Mouse (Mus musculus): ENCODE results near the gene Cog5. TPM values are rescaled to one million over a fixed set of nuclear protein-coding genes. Genes with fewer than 3 reads are reported as not detected.

Cog5 gene
- total and polyA plus RNA-seq, 3 experiments: 34.8 to 42.7 (median 39.3) TPM

DNA sequence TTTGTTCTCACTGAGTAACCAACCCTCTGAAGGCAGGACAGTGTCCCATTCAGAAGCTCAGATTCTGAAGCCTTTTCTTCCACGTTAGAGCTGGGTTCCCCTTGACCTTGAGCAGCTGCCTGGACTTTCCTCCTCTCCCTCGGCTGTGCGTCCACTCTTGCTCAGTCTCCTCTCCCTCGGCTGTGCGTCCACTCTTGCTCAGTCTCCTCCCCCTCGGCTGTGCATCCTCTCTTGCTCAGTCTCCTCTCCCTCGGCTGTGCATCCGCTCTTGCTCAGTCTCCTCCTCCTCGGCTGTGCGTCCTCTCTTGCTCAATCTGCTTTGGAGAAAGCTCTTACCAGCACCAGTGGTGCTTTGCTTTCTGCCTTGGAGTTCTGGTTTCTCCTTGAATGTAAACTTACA lies 171.2 kb downstream of the Cog5 start:
- Histone ChIP-seq H3K27ac (ENCODE audit: insufficient read depth, low read depth) (no peak overlapping the region), H3K4me2 (ENCODE audit: insufficient read depth, low read depth, poor library complexity, severe bottlenecking) (no peak overlapping the region), H3K36me3 (replicated peaks in 1 of 2; ENCODE audit: control insufficient read depth in 1 of 2, insufficient read depth in 1 of 2, low read length in 1 of 2) (peaks cover 2 to 33% of the 10 kb centered on the region in 2 experiments), H3K79me2 (replicated peaks; ENCODE audit: control insufficient read depth, extremely low read depth, insufficient read depth, poor library complexity, severe bottlenecking) (no peaks in the 10 kb centered on the region), H3K9me3 (replicated peaks; ENCODE audit: low read length) (no peaks in the 10 kb centered on the region), H3K4me3 (replicated peaks in 1 of 3; ENCODE audit: low read depth in 2 of 3, low read length in 2 of 3, poor library complexity in 1 of 3) (no peak overlapping the region), H3K9ac (ENCODE audit: insufficient read depth, low read depth) (no peak overlapping the region), H3K27me3 (replicated peaks) (no peaks in the 10 kb centered on the region), H3K4me1 (ENCODE audit: control insufficient read depth in 1 of 2, insufficient read depth in 2 of 2) (peaks cover 0 to 7% of the 10 kb centered on the region in 2 experiments; a peak in 1 of 4 replicates)
- dilution Hi-C loops (cut with MboI; ENCODE audit: extremely low pct_ligation_motif_present, extremely low pct_unique_long_range_greater_than_20kb, low sequenced_read_pairs): no loop called here
- TF ChIP-seq ZMIZ1 (IDR thresholded peaks at IDR 0.05; ENCODE audit: low read depth, low read length) (no peak), GABPA (IDR thresholded peaks at IDR 0.05; ENCODE audit: insufficient replicate concordance, low read depth, low read length) (no peak), CHD2 (IDR thresholded peaks at IDR 0.05; ENCODE audit: low read length) (no peak), POLR2A (IDR thresholded peaks at IDR 0.05; ENCODE audit: low read depth, low read length) (no peak), CTCF (conservative IDR thresholded peaks at IDR 0.05 in 1 of 2, IDR thresholded peaks at IDR 0.05 in 1 of 2; ENCODE audit: low read depth in 2 of 2, low read length in 2 of 2) (no peak), MXI1 (IDR thresholded peaks at IDR 0.05; ENCODE audit: low read depth, low read length) (no peak), POLR2AphosphoS2 (IDR thresholded peaks at IDR 0.05; ENCODE audit: low read depth, low read length) (no peak)
- DNase-seq (ENCODE audit: extremely low read depth): no peak
- in situ Hi-C loops (cut with MboI; ENCODE audit: low pct_ligation_motif_present, low pct_unique_long_range_greater_than_20kb, low sequenced_read_pairs): no loop called here

DNA sequence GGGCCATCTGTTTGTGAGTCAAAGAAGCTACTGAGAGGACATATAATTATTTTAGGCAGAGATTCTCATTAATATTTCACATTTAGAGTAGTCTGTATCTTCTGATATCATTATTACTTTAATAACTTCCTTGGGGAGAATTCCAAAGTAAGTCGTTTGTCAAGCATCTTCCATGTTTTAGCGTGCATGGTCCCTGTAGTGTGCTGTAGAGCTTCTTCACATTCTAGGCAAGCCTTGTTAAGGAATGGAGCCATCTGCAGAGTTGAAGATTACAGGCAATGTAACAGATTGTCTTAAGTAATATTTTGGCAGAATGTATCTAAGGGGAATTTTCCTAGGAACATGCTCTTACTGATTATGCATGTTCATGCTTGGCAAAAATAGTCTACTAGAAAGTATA lies 171.8 kb downstream of the Cog5 start:
- Histone ChIP-seq H3K4me2 (ENCODE audit: insufficient read depth, low read depth, poor library complexity, severe bottlenecking) (no peak overlapping the region), H3K79me2 (replicated peaks; ENCODE audit: control insufficient read depth, extremely low read depth, insufficient read depth, poor library complexity, severe bottlenecking) (no peaks in the 10 kb centered on the region), H3K36me3 (replicated peaks in 1 of 2; ENCODE audit: control insufficient read depth in 1 of 2, insufficient read depth in 1 of 2, low read length in 1 of 2) (peaks cover 2 to 32% of the 10 kb centered on the region in 2 experiments), H3K27me3 (replicated peaks) (no peaks in the 10 kb centered on the region), H3K27ac (ENCODE audit: insufficient read depth, low read depth) (no peak overlapping the region), H3K4me3 (replicated peaks in 1 of 3; ENCODE audit: low read depth in 2 of 3, low read length in 2 of 3, poor library complexity in 1 of 3) (no peak overlapping the region), H3K9me3 (replicated peaks; ENCODE audit: low read length) (no peaks in the 10 kb centered on the region), H3K4me1 (ENCODE audit: control insufficient read depth in 1 of 2, insufficient read depth in 2 of 2) (peaks cover 0 to 7% of the 10 kb centered on the region in 2 experiments; a peak in 1 of 4 replicates), H3K9ac (ENCODE audit: insufficient read depth, low read depth) (no peak overlapping the region)
- dilution Hi-C loops (cut with MboI; ENCODE audit: extremely low pct_ligation_motif_present, extremely low pct_unique_long_range_greater_than_20kb, low sequenced_read_pairs): no loop called here
- DNase-seq (ENCODE audit: extremely low read depth): no peak
- TF ChIP-seq MEF2A (IDR thresholded peaks at IDR 0.05; ENCODE audit: borderline replicate concordance, low read depth, low read length): no peak
- TF ChIP-seq MXI1 (IDR thresholded peaks at IDR 0.05; ENCODE audit: low read depth, low read length): no peak
- TF ChIP-seq CHD2 (IDR thresholded peaks at IDR 0.05; ENCODE audit: low read length): no peak
- no peak for TF ChIP-seq GABPA (IDR thresholded peaks at IDR 0.05; ENCODE audit: insufficient replicate concordance, low read depth, low read length)
- in situ Hi-C loops (cut with MboI; ENCODE audit: low pct_ligation_motif_present, low pct_unique_long_range_greater_than_20kb, low sequenced_read_pairs): no loop called here

DNA sequence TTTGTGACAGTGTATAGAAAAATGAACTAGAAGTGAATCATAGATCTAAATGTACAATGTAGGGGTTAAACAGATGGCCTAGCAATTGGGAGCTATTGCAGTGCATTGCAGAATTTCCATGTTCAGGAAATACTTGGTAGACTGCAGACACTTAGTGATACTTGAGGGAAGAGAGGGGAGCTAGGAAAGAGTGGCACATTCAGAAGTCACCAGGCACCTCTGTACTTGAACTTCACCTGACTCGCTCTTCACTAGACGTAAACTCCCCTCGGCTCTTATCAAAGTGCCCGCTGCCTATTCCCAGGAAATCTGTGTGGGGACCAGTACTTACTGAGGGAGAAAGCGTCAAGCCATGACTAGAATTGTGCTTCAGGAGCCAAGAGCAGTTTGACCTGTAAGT lies 180.8 kb downstream of the Cog5 start:
- no peak overlapping the region for H3K27ac ChIP-seq (ENCODE audit: insufficient read depth, low read depth)
- in situ Hi-C loops (cut with MboI; ENCODE audit: low pct_ligation_motif_present, low pct_unique_long_range_greater_than_20kb, low sequenced_read_pairs): no loop called here
- no peak overlapping the region for H3K4me3 ChIP-seq (replicated peaks in 1 of 3; ENCODE audit: low read depth in 2 of 3, low read length in 2 of 3, poor library complexity in 1 of 3)
- TF ChIP-seq JUND (conservative IDR thresholded peaks at IDR 0.05; ENCODE audit: low read depth, low read length): no peak
- no peak for TF ChIP-seq KAT2A (IDR thresholded peaks at IDR 0.05; ENCODE audit: insufficient replicate concordance, low read length)
- no peak for TF ChIP-seq ZMIZ1 (IDR thresholded peaks at IDR 0.05; ENCODE audit: low read depth, low read length)
- no peak for TF ChIP-seq JUN (IDR thresholded peaks at IDR 0.05; ENCODE audit: insufficient read depth, low read depth, low read length)
- no peak for TF ChIP-seq E2F4 (IDR thresholded peaks at IDR 0.05; ENCODE audit: insufficient replicate concordance, low read depth, low read length)
- TF ChIP-seq ETS1 (conservative IDR thresholded peaks at IDR 0.05; ENCODE audit: low read depth, low read length): no peak
- TF ChIP-seq BHLHE40 (IDR thresholded peaks at IDR 0.05; ENCODE audit: low read depth, low read length): no peak
- no peak for TF ChIP-seq GABPA (IDR thresholded peaks at IDR 0.05; ENCODE audit: insufficient replicate concordance, low read depth, low read length)
- TF ChIP-seq USF1 (IDR thresholded peaks at IDR 0.05; ENCODE audit: low read depth, low read length): no peak
- no peak for TF ChIP-seq NRF1 (IDR thresholded peaks at IDR 0.05; ENCODE audit: low read depth, low read length)
- TF ChIP-seq TCF12 (IDR thresholded peaks at IDR 0.05; ENCODE audit: low read depth, low read length): no peak
- TF ChIP-seq RAD21 (IDR thresholded peaks at IDR 0.05; ENCODE audit: low read depth, low read length): no peak
- no peak for TF ChIP-seq MAX (IDR thresholded peaks at IDR 0.05; ENCODE audit: low read length)
- TF ChIP-seq ELF1 (IDR thresholded peaks at IDR 0.05; ENCODE audit: low read depth, low read length): no peak
- TF ChIP-seq HCFC1 (IDR thresholded peaks at IDR 0.05; ENCODE audit: low read depth, low read length): no peak
- TF ChIP-seq TBP (conservative IDR thresholded peaks at IDR 0.05; ENCODE audit: low read depth, low read length): no peak
- no peak for TF ChIP-seq ZC3H11A (IDR thresholded peaks at IDR 0.05; ENCODE audit: low read depth, low read length)
- TF ChIP-seq MEF2A (IDR thresholded peaks at IDR 0.05; ENCODE audit: borderline replicate concordance, low read depth, low read length): no peak
- TF ChIP-seq CTCF (conservative IDR thresholded peaks at IDR 0.05 in 1 of 2, IDR thresholded peaks at IDR 0.05 in 1 of 2; ENCODE audit: low read depth in 2 of 2, low read length in 2 of 2): no peak
- TF ChIP-seq CHD1 (IDR thresholded peaks at IDR 0.05; ENCODE audit: low read depth, low read length): no peak
- DNase-seq (ENCODE audit: extremely low read depth): no peak
- no peaks in the 10 kb centered on the region for H3K9me3 ChIP-seq (replicated peaks; ENCODE audit: low read length)
- H3K4me2 ChIP-seq (ENCODE audit: insufficient read depth, low read depth, poor library complexity, severe bottlenecking): no peak overlapping the region
- H3K36me3 ChIP-seq (replicated peaks in 1 of 2; ENCODE audit: control insufficient read depth in 1 of 2, insufficient read depth in 1 of 2, low read length in 1 of 2): peaks cover 8 to 23% of the 10 kb centered on the region in 2 experiments
- no peaks in the 10 kb centered on the region for H3K27me3 ChIP-seq (replicated peaks)
- dilution Hi-C loops (cut with MboI; ENCODE audit: extremely low pct_ligation_motif_present, extremely low pct_unique_long_range_greater_than_20kb, low sequenced_read_pairs): no loop called here
- no peaks in the 10 kb centered on the region for H3K4me1 ChIP-seq (ENCODE audit: control insufficient read depth in 1 of 2, insufficient read depth in 2 of 2)
- H3K79me2 ChIP-seq (replicated peaks; ENCODE audit: control insufficient read depth, extremely low read depth, insufficient read depth, poor library complexity, severe bottlenecking): no peaks in the 10 kb centered on the region
- no peak overlapping the region for H3K9ac ChIP-seq (ENCODE audit: insufficient read depth, low read depth)

All from CH12.LX (cell line).